Mouse (Mus musculus) frontal cortex, postnatal 10 days (tissue): ENCODE results near the gene Znhit2.

Experiments
- DNase-seq, 2 experiments: peaks; one replicate each; pipeline ENCODE4 v3.0.0; 2022; ENCODE audit warnings: low spot score in 2 of 2, mixed read lengths in 1 of 2

Gene Znhit2

GRCm38 (mm10) chr19:6071261-6071660 lies 10.3 kb downstream of the Znhit2 start:
- DNase-seq = no peak

GRCm38 (mm10) chr19:6073889-6074288 lies 12.9 kb downstream of the Znhit2 start:
- DNase-seq = no peak

GRCm38 (mm10) chr19:6076564-6077393 lies 15.8 kb downstream of the Znhit2 start, which contains the start of gene Vps51:
Gene Vps51 (minus strand): TSS chr19:6077231.
- peak; percentile 75 to 82 for DNase-seq

- no peak for DNase-seq
Observed at GRCm38 (mm10) chr19:6079983-6080480, 19.0 kb downstream of the Znhit2 start, which contains the start of gene Tmem262. Gene Tmem262 (plus strand): TSS chr19:6080033.

GRCm38 (mm10) chr19:6082156-6082555 lies 21.2 kb downstream of the Znhit2 start, which contains the start of gene Gm28374:
Gene Gm28374 (minus strand): TSS chr19:6082256.
- no peak for DNase-seq

GRCm38 (mm10) chr19:6084478-6085248 lies 23.7 kb downstream of the Znhit2 start, which contains the start of the genes Zfpl1 and Cdca5:
Gene Zfpl1 (minus strand): TSS chr19:6084956.
Gene Cdca5 (plus strand): TSS chr19:6084983.
- DNase-seq = peak; percentile 96 to 97

- DNase-seq = peak in 1 of 2 experiments; percentile 48
Observed at GRCm38 (mm10) chr19:6085417-6085879, 24.5 kb downstream of the Znhit2 start.

- no peak for DNase-seq
Observed at GRCm38 (mm10) chr19:6088841-6089240, 27.8 kb downstream of the Znhit2 start.

- DNase-seq = no peak
Observed at GRCm38 (mm10) chr19:6094119-6094518, 33.1 kb downstream of the Znhit2 start, which contains the start of gene AC131692.1. Gene AC131692.1 (plus strand): TSS chr19:6094419.

- no peak for DNase-seq
Observed at GRCm38 (mm10) chr19:6097847-6098246, 36.9 kb downstream of the Znhit2 start.

- no peak for DNase-seq
Observed at GRCm38 (mm10) chr19:6101186-6101585, 40.2 kb downstream of the Znhit2 start.

GRCm38 (mm10) chr19:6102169-6102853 lies 41.3 kb downstream of the Znhit2 start:
- no peak for DNase-seq

GRCm38 (mm10) chr19:6104476-6104875 lies 43.5 kb downstream of the Znhit2 start:
- DNase-seq = no peak

- DNase-seq = no peak
Observed at GRCm38 (mm10) chr19:6105586-6105985, 44.6 kb downstream of the Znhit2 start, which contains the start of gene Naaladl1. Gene Naaladl1 (plus strand): TSS chr19:6105782.
